ENCODE assay signal across 11 mouse cellular contexts in genomic region chr2:180501217-180501967, GRCm38 (mm10). TPM values are rescaled to one million over a fixed set of nuclear protein-coding genes. Genes with fewer than 3 reads are reported as not detected.
DNase-seq lines count a peak whose midpoint lies in the region; ATAC-seq lines count a peak whose summit lies in the region.
"Had no signal": no experiment of that assay in that cellular context is flagged by ENCODE, and none has a peak within 500 bp of the region (broad histone marks: within the 10 kb centered on the region; RNA-seq: fewer than 3 reads in every experiment).

No protein-coding gene starts in this region.

- no peak for ATAC-seq in heart, embryonic 11.5 days (replicated peaks; ENCODE audit: insufficient number of reproducible peaks, low FRiP score, low TSS enrichment)
- no peak for ATAC-seq in hindbrain, embryonic 15.5 days (ENCODE audit: low FRiP score, low read depth)
- ATAC-seq: lung, postnatal 0 days had no signal

- H3K4me2 ChIP-seq in heart, embryonic 11.5 days = no peak overlapping the region
- H3K4me2 ChIP-seq in hindbrain, embryonic 15.5 days = peak overlapping the region; percentile 90

- H3K27ac ChIP-seq in heart, embryonic 10.5 days = no peak overlapping the region
- no peak overlapping the region for H3K27ac ChIP-seq in heart, embryonic 11.5 days (ENCODE audit: low read depth, low read length)
- no peak overlapping the region for H3K27ac ChIP-seq in hindbrain, embryonic 15.5 days (replicated peaks)
- H3K27ac ChIP-seq: embryonic facial prominence, embryonic 15.5 days had no signal

- H3K9me3 ChIP-seq in heart, embryonic 10.5 days = no peaks in the 10 kb centered on the region
- no peaks in the 10 kb centered on the region for H3K9me3 ChIP-seq in heart, embryonic 11.5 days (replicated peaks; ENCODE audit: control insufficient read depth, low read length)
- H3K9me3 ChIP-seq in hindbrain, embryonic 15.5 days = no peaks in the 10 kb centered on the region
- H3K9me3 ChIP-seq: embryonic facial prominence, embryonic 15.5 days had no signal

- no peak overlapping the region for H3K9ac ChIP-seq in heart, embryonic 11.5 days (ENCODE audit: low read depth, low read length)
- no peak overlapping the region for H3K9ac ChIP-seq in hindbrain, embryonic 15.5 days
- H3K9ac ChIP-seq: embryonic facial prominence, embryonic 15.5 days had no signal

- 26% methylated on average over 9 of the region's 9 CpGs for WGBS in heart, embryonic 10.5 days
- WGBS in heart, embryonic 11.5 days (ENCODE audit: insufficient replicate concordance) = 25% methylated on average over 9 of the region's 9 CpGs
- 48% methylated on average over 9 of the region's 9 CpGs for WGBS in hindbrain, embryonic 15.5 days

- intact Hi-C loops in left cerebral cortex, postnatal 4 days (cut with DNase I) = no loop called here
- intact Hi-C loops in left cerebral cortex, postnatal 10 days (cut with DNase I) = loop anchor here (5.0 kb wide), 1 partner anchor 46 kb away; no protein-coding TSS in a partner anchor

- H3K4me3 ChIP-seq in heart, embryonic 10.5 days = 0 out of 2 replicates have a peak overlapping the region, but pooled peaks have one; percentile 2
- no peak overlapping the region for H3K4me3 ChIP-seq in heart, embryonic 11.5 days (ENCODE audit: low read depth, low read length)
- no peak overlapping the region for H3K4me3 ChIP-seq in hindbrain, embryonic 15.5 days
- H3K4me3 ChIP-seq: embryonic facial prominence, embryonic 15.5 days had no signal

- peaks cover 74% of the 10 kb centered on the region for H3K27me3 ChIP-seq in heart, embryonic 10.5 days (ENCODE audit: insufficient read depth, poor library complexity, severe bottlenecking)
- peaks cover 52% of the 10 kb centered on the region for H3K27me3 ChIP-seq in heart, embryonic 11.5 days (ENCODE audit: control insufficient read depth, insufficient read depth, low read length)
- peaks cover 33% of the 10 kb centered on the region for H3K27me3 ChIP-seq in hindbrain, embryonic 15.5 days

- DNase-seq in heart, embryonic 10.5 days (ENCODE audit: low spot score) = no peak
- DNase-seq in left cerebral cortex, postnatal 4 days = peak; percentile 43
- no peak for DNase-seq in left cerebral cortex, postnatal 10 days (ENCODE audit: extremely low spot score in 1 of 2, low spot score in 2 of 2)
- peak; percentile 12 for DNase-seq in ZHBTc4 (ENCODE audit: low read depth, low spot score)
- DNase-seq in adrenal gland, postnatal 36 days = no peak
- DNase-seq in urinary bladder, adult 2 months (ENCODE audit: low spot score) = no peak
- DNase-seq: gastrocnemius, postnatal 10 days had no signal

- peaks cover 38% of the 10 kb centered on the region for H3K4me1 ChIP-seq in heart, embryonic 10.5 days
- H3K4me1 ChIP-seq in heart, embryonic 11.5 days (ENCODE audit: control insufficient read depth, insufficient read depth, low read length) = peaks cover 5% of the 10 kb centered on the region; the same call in 1 of the 2 replicates
- peaks cover 24% of the 10 kb centered on the region for H3K4me1 ChIP-seq in hindbrain, embryonic 15.5 days (replicated peaks)

- H3K36me3 ChIP-seq in heart, embryonic 10.5 days = no peaks in the 10 kb centered on the region
- H3K36me3 ChIP-seq in heart, embryonic 11.5 days (ENCODE audit: control insufficient read depth, insufficient read depth, low read length) = no peaks in the 10 kb centered on the region
- H3K36me3 ChIP-seq in hindbrain, embryonic 15.5 days = no peaks in the 10 kb centered on the region
- H3K36me3 ChIP-seq: embryonic facial prominence, embryonic 15.5 days had no signal

RNA-seq across cellular contexts. Expression of gene Ntsr1, which starts 1.6 kb away (rescaled TPM):
- 0.12 and 0.26 TPM in 2 replicates for polyA plus RNA-seq in heart, embryonic 10.5 days (2016; fragmentation: Nextera tagmentation; extraction: Ambion mirVana)
- polyA plus RNA-seq in heart, embryonic 11.5 days (2014; fragmentation: Nextera tagmentation; extraction: Ambion mirVana) = 0.36 and 0.52 TPM in 2 replicates
- 10 to 100 TPM; 52.1 to 54.5 TPM for total RNA-seq in left cerebral cortex, postnatal 4 days (2021)
- total RNA-seq in left cerebral cortex, postnatal 10 days (2021) = 10 to 100 TPM; 27.3 to 29.2 TPM
- polyA plus RNA-seq in hindbrain, embryonic 15.5 days (2015; fragmentation: Nextera tagmentation; extraction: Ambion mirVana) = 2.7 and 2.8 TPM in 2 replicates
- total RNA-seq in adrenal gland, postnatal 36 days (2021) = not detected
- polyA plus RNA-seq in urinary bladder, adult 2 months (2012; rRNA removed) = 0.07 and 0.12 TPM in 2 replicates

RNA-seq across cellular contexts. Expression of gene Slco4a1, which starts 45.3 kb away (rescaled TPM):
- polyA plus RNA-seq in heart, embryonic 10.5 days (2016; fragmentation: Nextera tagmentation; extraction: Ambion mirVana) = 0.59 and 0.60 TPM in 2 replicates
- 0.35 TPM in 1 of 2 replicates, not detected in the other for polyA plus RNA-seq in heart, embryonic 11.5 days (2014; fragmentation: Nextera tagmentation; extraction: Ambion mirVana)
- 1 to 10 TPM; 2.4 to 2.5 TPM for total RNA-seq in left cerebral cortex, postnatal 4 days (2021)
- 1 to 10 TPM; 1.5 TPM for total RNA-seq in left cerebral cortex, postnatal 10 days (2021)
- polyA plus RNA-seq in hindbrain, embryonic 15.5 days (2015; fragmentation: Nextera tagmentation; extraction: Ambion mirVana) = 1.9 and 2.2 TPM in 2 replicates
- total RNA-seq in adrenal gland, postnatal 36 days (2021) = 1 to 10 TPM in 1 of 2 experiments, under 1 TPM in 1; 0.70 to 1.5 TPM
- 1.6 and 3.3 TPM in 2 replicates for polyA plus RNA-seq in urinary bladder, adult 2 months (2012; rRNA removed)

Comparison
In these comparisons a context has a peak if more than half of its experiments do, and no peak if none do; other contexts are left out.
1. DNase-seq: peak in left cerebral cortex, postnatal 4 days (single experiment) and ZHBTc4 (single experiment); none in heart, embryonic 10.5 days (single experiment), left cerebral cortex, postnatal 10 days (0 of 2), adrenal gland, postnatal 36 days (0 of 2) and urinary bladder, adult 2 months (single experiment).